Mouse (Mus musculus): ENCODE measurements at regions not wholly inside any gene's neighbourhood (a gene's known extent, or its start where the extent isn't known, plus 50 kb on each side); places are given as distances from the start of the nearest gene placed in this dataset.

DNA sequence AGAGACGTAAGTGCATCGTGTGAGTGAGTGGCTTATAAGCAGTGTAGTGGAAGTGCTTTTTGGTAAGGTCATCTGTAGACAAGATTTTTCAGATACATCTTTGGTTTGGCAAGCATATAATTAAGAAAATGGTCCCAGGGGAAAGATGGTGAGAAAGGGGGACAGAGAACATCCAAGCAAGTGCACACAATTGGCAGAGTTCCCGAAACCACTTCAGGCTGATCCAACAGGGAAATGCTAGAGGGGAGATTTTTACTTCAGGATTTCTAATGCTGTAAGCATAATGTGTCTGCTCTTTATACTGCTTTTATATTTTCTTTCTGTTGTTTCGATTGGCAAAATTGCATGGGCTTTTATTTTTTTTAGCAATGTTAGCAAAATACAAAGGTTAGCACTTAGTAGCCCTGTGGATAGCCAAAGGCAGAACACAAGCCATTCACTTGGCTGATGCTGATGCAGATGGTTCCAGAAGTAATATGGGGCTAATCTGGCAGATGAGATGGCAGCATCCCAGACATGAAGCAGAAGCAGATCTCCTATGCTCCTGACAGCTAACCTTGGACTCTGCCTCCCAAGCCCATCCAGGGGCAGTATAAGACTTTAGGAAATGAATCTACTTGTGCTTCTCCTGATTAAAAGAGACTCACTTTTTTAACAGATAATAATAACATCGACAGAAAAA lies 3782.0 kb upstream of the Gm7489 start:
- Histone ChIP-seq H3K4me1 (replicated peaks; ENCODE audit: control insufficient read depth, insufficient read depth) (no peaks in the 10 kb centered on the region), H3K4me3 (ENCODE audit: low read depth, low read length) (no peak overlapping the region), H3K9ac (ENCODE audit: low read length) (no peak overlapping the region), H3K27ac (replicated peaks) (no peak overlapping the region), H3K4me2 (replicated peaks; ENCODE audit: low read depth) (no peak overlapping the region), H3K9me3 (ENCODE audit: control insufficient read depth, low read length) (no peaks in the 10 kb centered on the region), H3K36me3 (ENCODE audit: control insufficient read depth, insufficient read depth, low read length) (no peaks in the 10 kb centered on the region), H3K27me3 (ENCODE audit: control insufficient read depth, insufficient read depth, low read length) (no peaks in the 10 kb centered on the region)
- 53% methylated on average over 5 of the region's 5 CpGs for WGBS
- DNase-seq (ENCODE audit: low spot score) (no peak), ATAC-seq (ENCODE audit: low FRiP score, low TSS enrichment) (no peak)
- TF ChIP-seq CTCF (IDR thresholded peaks at IDR 0.05; ENCODE audit: low read depth) (no peak), EP300 (optimal IDR thresholded peaks at IDR 0.05) (no peak)

DNA sequence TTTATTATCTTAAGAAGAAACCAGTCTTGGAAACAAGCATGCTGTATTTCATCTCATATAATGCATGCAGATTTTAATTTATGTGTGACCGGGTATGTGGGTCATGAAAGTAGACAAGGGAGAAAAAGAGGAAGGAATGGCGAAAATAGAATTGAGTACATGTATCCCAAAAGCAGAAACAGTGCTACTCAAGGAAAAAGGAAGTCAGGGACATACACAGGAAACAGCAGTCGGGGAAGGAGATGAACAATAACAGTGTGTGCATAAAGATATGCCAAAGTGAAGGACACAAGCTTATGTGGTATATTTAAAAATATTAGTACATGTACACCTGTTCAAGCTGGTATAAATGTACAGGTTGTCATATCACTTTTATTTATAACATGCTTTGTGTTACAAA lies 3775.8 kb upstream of the Gm7489 start:
- Histone ChIP-seq H3K4me2 (replicated peaks; ENCODE audit: low read depth) (no peak overlapping the region), H3K27ac (replicated peaks) (no peak overlapping the region), H3K4me1 (replicated peaks; ENCODE audit: control insufficient read depth, insufficient read depth) (no peaks in the 10 kb centered on the region), H3K4me3 (ENCODE audit: low read depth, low read length) (no peak overlapping the region), H3K9ac (ENCODE audit: low read length) (no peak overlapping the region), H3K36me3 (ENCODE audit: control insufficient read depth, insufficient read depth, low read length) (no peaks in the 10 kb centered on the region), H3K9me3 (ENCODE audit: control insufficient read depth, low read length) (no peaks in the 10 kb centered on the region), H3K27me3 (ENCODE audit: control insufficient read depth, insufficient read depth, low read length) (no peaks in the 10 kb centered on the region)
- DNase-seq (ENCODE audit: low spot score) (no peak), ATAC-seq (ENCODE audit: low FRiP score, low TSS enrichment) (no peak)
- no peak for TF ChIP-seq CTCF (IDR thresholded peaks at IDR 0.05; ENCODE audit: low read depth)
- TF ChIP-seq EP300 (optimal IDR thresholded peaks at IDR 0.05): no peak
- 78% methylated on average over 3 of the region's 3 CpGs for WGBS

GRCm38 (mm10) chr15:50153863-50154262 lies 3730.8 kb upstream of the Gm7489 start:
- TF ChIP-seq CTCF (IDR thresholded peaks at IDR 0.05; ENCODE audit: low read depth) (no peak), EP300 (optimal IDR thresholded peaks at IDR 0.05) (no peak)
- Histone ChIP-seq H3K4me1 (replicated peaks; ENCODE audit: control insufficient read depth, insufficient read depth) (no peaks in the 10 kb centered on the region), H3K9me3 (ENCODE audit: control insufficient read depth, low read length) (no peaks in the 10 kb centered on the region), H3K27me3 (ENCODE audit: control insufficient read depth, insufficient read depth, low read length) (no peaks in the 10 kb centered on the region), H3K9ac (ENCODE audit: low read length) (no peak overlapping the region), H3K27ac (replicated peaks) (no peak overlapping the region), H3K4me3 (ENCODE audit: low read depth, low read length) (no peak overlapping the region), H3K36me3 (ENCODE audit: control insufficient read depth, insufficient read depth, low read length) (no peaks in the 10 kb centered on the region), H3K4me2 (replicated peaks; ENCODE audit: low read depth) (no peak overlapping the region)
- DNase-seq (ENCODE audit: low spot score) (no peak), ATAC-seq (ENCODE audit: low FRiP score, low TSS enrichment) (no peak)
- 62% methylated on average over 3 of the region's 3 CpGs for WGBS

DNA sequence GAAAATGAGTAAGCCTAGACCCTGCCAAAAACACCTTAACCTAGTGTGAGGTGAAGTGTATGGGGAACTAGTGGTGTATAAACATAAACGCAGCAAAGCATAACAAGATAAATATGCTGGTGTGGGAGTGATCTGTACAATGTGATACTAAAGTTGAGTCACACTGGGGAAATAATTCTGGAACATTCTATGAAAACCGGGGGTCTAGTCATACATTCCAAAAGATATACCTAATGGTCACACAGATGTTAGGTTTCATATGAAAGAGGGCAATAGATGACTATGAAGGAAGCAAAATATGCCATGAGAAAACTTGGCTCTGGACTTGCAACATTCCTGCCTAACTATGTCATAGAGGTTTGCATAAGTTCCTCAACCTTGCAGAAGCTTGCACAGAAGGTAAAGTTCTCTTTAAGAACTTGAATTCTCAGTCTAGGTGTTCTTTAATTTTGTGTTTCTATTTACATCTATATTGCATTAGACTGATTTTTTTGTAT lies 3712.4 kb upstream of the Gm7489 start:
- H3K9me3 ChIP-seq (ENCODE audit: control insufficient read depth, low read length): no peaks in the 10 kb centered on the region
- 65% methylated on average over 2 of the region's 2 CpGs for WGBS
- H3K4me3 ChIP-seq (ENCODE audit: low read depth, low read length): no peak overlapping the region
- DNase-seq (ENCODE audit: low spot score) (no peak), ATAC-seq (ENCODE audit: low FRiP score, low TSS enrichment) (no peak)
- TF ChIP-seq EP300 (optimal IDR thresholded peaks at IDR 0.05) (no peak), CTCF (IDR thresholded peaks at IDR 0.05; ENCODE audit: low read depth) (no peak)
- no peak overlapping the region for H3K4me2 ChIP-seq (replicated peaks; ENCODE audit: low read depth)
- H3K4me1 ChIP-seq (replicated peaks; ENCODE audit: control insufficient read depth, insufficient read depth): no peaks in the 10 kb centered on the region
- H3K9ac ChIP-seq (ENCODE audit: low read length): no peak overlapping the region
- H3K27ac ChIP-seq (replicated peaks): no peak overlapping the region
- H3K36me3 ChIP-seq (ENCODE audit: control insufficient read depth, insufficient read depth, low read length): no peaks in the 10 kb centered on the region
- H3K27me3 ChIP-seq (ENCODE audit: control insufficient read depth, insufficient read depth, low read length): no peaks in the 10 kb centered on the region

DNA sequence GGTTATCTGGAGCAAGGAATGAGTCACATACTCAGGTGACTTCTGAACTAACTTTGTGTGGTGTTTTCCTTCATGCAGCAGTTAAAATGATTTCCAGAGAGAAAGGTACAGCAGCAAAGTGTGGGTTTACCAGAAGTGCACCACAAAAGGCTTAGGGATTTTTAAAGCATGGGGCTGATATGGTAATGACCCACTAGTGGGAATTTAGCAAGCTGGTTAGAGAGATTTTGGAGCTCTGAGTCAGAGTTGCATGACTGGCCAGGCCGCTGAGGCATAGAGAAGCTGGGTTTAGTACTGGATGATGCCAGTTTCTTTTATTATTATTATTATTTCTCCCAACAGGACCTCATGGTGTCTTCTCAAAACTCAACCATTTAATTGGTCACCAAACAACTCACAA lies 3701.5 kb upstream of the Gm7489 start:
- DNase-seq (ENCODE audit: low spot score): no peak
- H3K4me1 ChIP-seq (replicated peaks; ENCODE audit: control insufficient read depth, insufficient read depth): no peaks in the 10 kb centered on the region
- no peaks in the 10 kb centered on the region for H3K27me3 ChIP-seq (ENCODE audit: control insufficient read depth, insufficient read depth, low read length)
- no peak overlapping the region for H3K9ac ChIP-seq (ENCODE audit: low read length)
- no peak for ATAC-seq (ENCODE audit: low FRiP score, low TSS enrichment)
- H3K36me3 ChIP-seq (ENCODE audit: control insufficient read depth, insufficient read depth, low read length): no peaks in the 10 kb centered on the region
- no peaks in the 10 kb centered on the region for H3K9me3 ChIP-seq (ENCODE audit: control insufficient read depth, low read length)
- no peak overlapping the region for H3K4me3 ChIP-seq (ENCODE audit: low read depth, low read length)
- no peak overlapping the region for H3K27ac ChIP-seq (replicated peaks)
- TF ChIP-seq EP300 (optimal IDR thresholded peaks at IDR 0.05) (no peak), CTCF (IDR thresholded peaks at IDR 0.05; ENCODE audit: low read depth) (no peak)
- 93% methylated on average over 1 of the region's 1 CpGs for WGBS
- no peak overlapping the region for H3K4me2 ChIP-seq (replicated peaks; ENCODE audit: low read depth)

Measured in stomach, postnatal 0 days (tissue).